Mouse (Mus musculus): Measurements from ENCODE around the gene Rad51b. TPM values are rescaled to one million over a fixed set of nuclear protein-coding genes. Genes with fewer than 3 reads are reported as not detected.
A peak's percentile ranks its signal among the peaks of the same experiment; 100 is the strongest.

Rad51b gene
- 7.8 and 8.4 TPM in 2 replicates for polyA plus RNA-seq (2015; fragmentation: Nextera tagmentation; extraction: Ambion mirVana)

GRCm38 (mm10) chr12:79297121-79297576, at the start of gene Rad51b:
TSS of gene Rad51b (plus strand) at chr12:79297282.
- no peaks in the 10 kb centered on the region for H3K27me3 ChIP-seq (replicated peaks)
- peak; percentile 85 for ATAC-seq
- no peaks in the 10 kb centered on the region for H3K9me3 ChIP-seq
- H3K4me3 ChIP-seq (replicated peaks), result peak within 1 kb of the TSS; percentile 71
- under 1% methylated on average over 21 of the region's 21 CpGs for WGBS
- H3K27ac ChIP-seq, result peak within 1 kb of the TSS; percentile 67
- H3K9ac ChIP-seq, result peak within 1 kb of the TSS; percentile 60
- no peaks in the 10 kb centered on the region for H3K36me3 ChIP-seq
- peak within 1 kb of the TSS; percentile 79 for H3K4me2 ChIP-seq (replicated peaks)
- H3K4me1 ChIP-seq (replicated peaks), result peaks cover 10% of the 10 kb centered on the region; the same call in 1 of the 2 replicates

- Histone ChIP-seq H3K9me3 (no peaks in the 10 kb centered on the region), H3K4me1 (replicated peaks) (no peaks in the 10 kb centered on the region), H3K36me3 (peaks cover 36% of the 10 kb centered on the region), H3K4me3 (replicated peaks) (no peak overlapping the region), H3K9ac (no peak overlapping the region), H3K27me3 (replicated peaks) (no peaks in the 10 kb centered on the region), H3K27ac (no peak overlapping the region), H3K4me2 (replicated peaks) (no peak overlapping the region)
- WGBS, result 78% methylated on average over 3 of the region's 3 CpGs
- ATAC-seq, result no peak
Measured at GRCm38 (mm10) chr12:79248110-79248509, 49.0 kb upstream of the Rad51b start.

- no peak overlapping the region for H3K9ac ChIP-seq
- no peaks in the 10 kb centered on the region for H3K9me3 ChIP-seq
- peaks cover 14% of the 10 kb centered on the region; the same call in 1 of the 2 replicates for H3K36me3 ChIP-seq
- no peaks in the 10 kb centered on the region for H3K27me3 ChIP-seq (replicated peaks)
- H3K4me3 ChIP-seq (replicated peaks), result no peak overlapping the region
- WGBS, result 92% methylated on average over 9 of the region's 9 CpGs
- H3K4me2 ChIP-seq (replicated peaks), result no peak overlapping the region
- no peak overlapping the region for H3K27ac ChIP-seq
- H3K4me1 ChIP-seq (replicated peaks), result no peaks in the 10 kb centered on the region
- no peak for ATAC-seq
Measured at GRCm38 (mm10) chr12:79253294-79254053, 43.6 kb upstream of the Rad51b start.

GRCm38 (mm10) chr12:79254975-79255374, 42.1 kb upstream of the Rad51b start:
- Histone ChIP-seq H3K27ac (no peak overlapping the region), H3K27me3 (replicated peaks) (no peaks in the 10 kb centered on the region), H3K9ac (no peak overlapping the region), H3K9me3 (no peaks in the 10 kb centered on the region), H3K4me3 (replicated peaks) (no peak overlapping the region), H3K4me1 (replicated peaks) (no peaks in the 10 kb centered on the region), H3K4me2 (replicated peaks) (no peak overlapping the region), H3K36me3 (peaks cover 11% of the 10 kb centered on the region; the same call in 1 of the 2 replicates)
- WGBS, result 92% methylated on average over 10 of the region's 10 CpGs
- no peak for ATAC-seq

- H3K4me1 ChIP-seq (replicated peaks), result no peaks in the 10 kb centered on the region
- H3K4me3 ChIP-seq (replicated peaks), result no peak overlapping the region
- peaks cover 20% of the 10 kb centered on the region for H3K36me3 ChIP-seq
- H3K9me3 ChIP-seq, result no peaks in the 10 kb centered on the region
- H3K4me2 ChIP-seq (replicated peaks), result no peak overlapping the region
- 84% methylated on average over 2 of the region's 2 CpGs for WGBS
- H3K27me3 ChIP-seq (replicated peaks), result no peaks in the 10 kb centered on the region
- H3K27ac ChIP-seq, result no peak overlapping the region
- no peak for ATAC-seq
- no peak overlapping the region for H3K9ac ChIP-seq
Measured at GRCm38 (mm10) chr12:79260154-79260553, 36.9 kb upstream of the Rad51b start.

- Histone ChIP-seq H3K36me3 (peaks cover 25% of the 10 kb centered on the region), H3K4me1 (replicated peaks) (no peaks in the 10 kb centered on the region)
- WGBS, result 51% methylated on average over 5 of the region's 5 CpGs
Measured at GRCm38 (mm10) chr12:79261035-79261434, 36.0 kb upstream of the Rad51b start.

GRCm38 (mm10) chr12:79272604-79273003, 24.5 kb upstream of the Rad51b start:
- no peaks in the 10 kb centered on the region for H3K27me3 ChIP-seq (replicated peaks)
- no peak overlapping the region for H3K4me3 ChIP-seq (replicated peaks)
- no peak overlapping the region for H3K9ac ChIP-seq
- H3K36me3 ChIP-seq, result peaks cover 27% of the 10 kb centered on the region
- no peak overlapping the region for H3K4me2 ChIP-seq (replicated peaks)
- H3K9me3 ChIP-seq, result no peaks in the 10 kb centered on the region
- no peak overlapping the region for H3K27ac ChIP-seq
- H3K4me1 ChIP-seq (replicated peaks), result no peaks in the 10 kb centered on the region
- ATAC-seq, result no peak
- 83% methylated on average over 4 of the region's 4 CpGs for WGBS

More at GRCm38 (mm10) chr12:79261035-79261434, 36.0 kb upstream of the Rad51b start:
- Histone ChIP-seq H3K9ac (no peak overlapping the region), H3K9me3 (no peaks in the 10 kb centered on the region), H3K27ac (no peak overlapping the region), H3K27me3 (replicated peaks) (no peaks in the 10 kb centered on the region), H3K4me2 (replicated peaks) (no peak overlapping the region), H3K4me3 (replicated peaks) (no peak overlapping the region)
- no peak for ATAC-seq

GRCm38 (mm10) chr12:79279513-79280115, 17.5 kb upstream of the Rad51b start:
- Histone ChIP-seq H3K9me3 (no peaks in the 10 kb centered on the region), H3K36me3 (peaks cover 34% of the 10 kb centered on the region)

GRCm38 (mm10) chr12:79282595-79282994, 14.5 kb upstream of the Rad51b start:
- peaks cover 42% of the 10 kb centered on the region for H3K36me3 ChIP-seq
- no peaks in the 10 kb centered on the region for H3K27me3 ChIP-seq (replicated peaks)
- WGBS, result 90% methylated on average over 8 of the region's 8 CpGs
- H3K9me3 ChIP-seq, result no peaks in the 10 kb centered on the region
- no peak overlapping the region for H3K9ac ChIP-seq
- ATAC-seq, result no peak
- no peaks in the 10 kb centered on the region for H3K4me1 ChIP-seq (replicated peaks)
- no peak overlapping the region for H3K4me3 ChIP-seq (replicated peaks)
- H3K4me2 ChIP-seq (replicated peaks), result no peak overlapping the region
- no peak overlapping the region for H3K27ac ChIP-seq

More at GRCm38 (mm10) chr12:79279513-79280115, 17.5 kb upstream of the Rad51b start:
- Histone ChIP-seq H3K4me1 (replicated peaks) (no peaks in the 10 kb centered on the region), H3K9ac (no peak overlapping the region), H3K27me3 (replicated peaks) (no peaks in the 10 kb centered on the region), H3K4me2 (replicated peaks) (no peak overlapping the region), H3K27ac (no peak overlapping the region), H3K4me3 (replicated peaks) (no peak overlapping the region)
- 91% methylated on average over 13 of the region's 13 CpGs for WGBS
- no peak for ATAC-seq

GRCm38 (mm10) chr12:79292874-79293273, 4.2 kb upstream of the Rad51b start:
- peaks cover 10% of the 10 kb centered on the region; the same call in 1 of the 2 replicates for H3K4me1 ChIP-seq (replicated peaks)
- no peak overlapping the region for H3K4me2 ChIP-seq (replicated peaks)
- H3K27ac ChIP-seq, result no peak overlapping the region
- H3K9me3 ChIP-seq, result no peaks in the 10 kb centered on the region
- no peak overlapping the region for H3K4me3 ChIP-seq (replicated peaks)
- no peak for ATAC-seq
- no peak overlapping the region for H3K9ac ChIP-seq
- no peaks in the 10 kb centered on the region for H3K36me3 ChIP-seq
- 78% methylated on average over 6 of the region's 6 CpGs for WGBS
- no peaks in the 10 kb centered on the region for H3K27me3 ChIP-seq (replicated peaks)

GRCm38 (mm10) chr12:79296126-79296816, 811 bp upstream of the Rad51b start, which contains the start of gene Zfyve26:
TSS of gene Zfyve26 (minus strand) at chr12:79296304.
- under 1% methylated on average over 29 of the region's 29 CpGs for WGBS
- peak within 1 kb of the TSS; percentile 65 for H3K9ac ChIP-seq
- peaks cover 10% of the 10 kb centered on the region; the same call in 1 of the 2 replicates for H3K4me1 ChIP-seq (replicated peaks)
- no peaks in the 10 kb centered on the region for H3K27me3 ChIP-seq (replicated peaks)
- H3K36me3 ChIP-seq, result no peaks in the 10 kb centered on the region
- H3K4me3 ChIP-seq (replicated peaks), result peak within 1 kb of the TSS; percentile 71
- H3K27ac ChIP-seq, result peak within 1 kb of the TSS; percentile 67
- peak; percentile 94 for ATAC-seq
- peak within 1 kb of the TSS; percentile 79 for H3K4me2 ChIP-seq (replicated peaks)
- no peaks in the 10 kb centered on the region for H3K9me3 ChIP-seq

Measured in intestine, embryonic 15.5 days (tissue).